17 mouse cellular contexts compared by ENCODE assay signal in the genomic region with DNA sequence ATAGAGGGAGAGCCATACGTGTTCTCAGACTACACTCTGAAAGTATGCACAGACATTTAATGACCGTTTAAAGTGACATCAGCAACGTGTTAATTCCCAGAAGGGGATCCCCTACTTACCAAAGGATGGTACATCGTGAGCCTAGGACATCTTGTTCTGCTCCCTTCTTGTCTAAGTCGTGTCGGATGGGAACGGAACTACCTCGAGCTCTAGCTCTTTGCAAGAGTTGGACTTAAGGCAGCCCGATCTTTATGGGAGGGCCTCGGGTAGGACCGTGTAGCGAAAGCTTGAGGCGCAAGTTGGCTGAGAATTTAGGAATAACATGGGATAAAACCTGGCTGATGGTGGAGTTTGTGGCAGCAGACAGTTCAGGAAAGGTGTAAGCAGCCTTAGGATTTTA.
A peak's percentile ranks its signal among the peaks of the same experiment; 100 is the strongest.
DNase-seq lines count a peak whose midpoint lies in the region; ATAC-seq lines count a peak whose summit lies in the region.
"Had no signal": no experiment of that assay in that cellular context is flagged by ENCODE, and none has a peak within 500 bp of the region (broad histone marks: within the 10 kb centered on the region; RNA-seq: fewer than 3 reads in every experiment).

No protein-coding gene starts in this region.

- H3K36me3 ChIP-seq in heart, embryonic 13.5 days = no peaks in the 10 kb centered on the region
- H3K36me3 ChIP-seq in heart, embryonic 11.5 days (ENCODE audit: control insufficient read depth, insufficient read depth, low read length) = no peaks in the 10 kb centered on the region
- H3K36me3 ChIP-seq in midbrain, embryonic 11.5 days (ENCODE audit: control insufficient read depth, insufficient read depth, low read length) = no peaks in the 10 kb centered on the region
- no peaks in the 10 kb centered on the region for H3K36me3 ChIP-seq in midbrain, embryonic 13.5 days
- H3K36me3 ChIP-seq: embryonic facial prominence, embryonic 10.5 days; hindbrain, embryonic 15.5 days had no signal

- ATAC-seq in heart, embryonic 13.5 days (ENCODE audit: extremely low read depth, insufficient number of reproducible peaks, low FRiP score, low TSS enrichment) = no peak
- ATAC-seq in heart, embryonic 11.5 days (replicated peaks; ENCODE audit: insufficient number of reproducible peaks, low FRiP score, low TSS enrichment) = no peak
- ATAC-seq in midbrain, embryonic 11.5 days (ENCODE audit: low FRiP score) = no peak
- no peak for ATAC-seq in midbrain, embryonic 13.5 days
- ATAC-seq: activated CD4-positive, CD25-positive, alpha-beta regulatory T cell, adult 4 months; forebrain, embryonic 13.5 days; forebrain, postnatal 0 days; Patski had no signal

- no peaks in the 10 kb centered on the region for H3K9me3 ChIP-seq in heart, embryonic 13.5 days
- H3K9me3 ChIP-seq in heart, embryonic 11.5 days (replicated peaks; ENCODE audit: control insufficient read depth, low read length) = no peaks in the 10 kb centered on the region
- H3K9me3 ChIP-seq in midbrain, embryonic 11.5 days (ENCODE audit: control insufficient read depth, low read length) = no peaks in the 10 kb centered on the region
- H3K9me3 ChIP-seq in midbrain, embryonic 13.5 days = no peaks in the 10 kb centered on the region
- H3K9me3 ChIP-seq: embryonic facial prominence, embryonic 10.5 days; forebrain, embryonic 13.5 days; hindbrain, embryonic 15.5 days had no signal

- no peak overlapping the region for H3K9ac ChIP-seq in heart, embryonic 13.5 days
- H3K9ac ChIP-seq in heart, embryonic 11.5 days (ENCODE audit: low read depth, low read length) = no peak overlapping the region
- no peak overlapping the region for H3K9ac ChIP-seq in midbrain, embryonic 11.5 days (ENCODE audit: low read length)
- H3K9ac ChIP-seq in midbrain, embryonic 13.5 days (replicated peaks) = no peak overlapping the region
- H3K9ac ChIP-seq: forebrain, embryonic 13.5 days; forebrain, postnatal 0 days; hindbrain, embryonic 15.5 days had no signal

- peak; percentile 31 for DNase-seq in gastrocnemius, postnatal 25 days
- no peak for DNase-seq in gastrocnemius, postnatal 4 days (ENCODE audit: low spot score in 2 of 2)
- peak; percentile 26 for DNase-seq in midbrain, embryonic 11.5 days (ENCODE audit: low spot score, missing footprints)
- no peak for DNase-seq in adrenal gland, postnatal 25 days
- DNase-seq: cerebellum, adult 2 months; cerebellum, postnatal 10 days; forebrain, postnatal 0 days; heart, postnatal 10 days had no signal

- H3K4me1 ChIP-seq in heart, embryonic 13.5 days = peaks cover 89% of the 10 kb centered on the region
- peaks cover 56% of the 10 kb centered on the region for H3K4me1 ChIP-seq in heart, embryonic 11.5 days (ENCODE audit: control insufficient read depth, insufficient read depth, low read length)
- H3K4me1 ChIP-seq in midbrain, embryonic 11.5 days (ENCODE audit: control insufficient read depth, insufficient read depth, low read length) = no peaks in the 10 kb centered on the region
- H3K4me1 ChIP-seq in midbrain, embryonic 13.5 days (replicated peaks) = peaks cover 22% of the 10 kb centered on the region

- H3K27ac ChIP-seq in heart, embryonic 13.5 days (replicated peaks) = 0 out of 2 replicates have a peak overlapping the region, but pooled peaks have one; percentile 17
- no peak overlapping the region for H3K27ac ChIP-seq in heart, embryonic 11.5 days (ENCODE audit: low read depth, low read length)
- no peak overlapping the region for H3K27ac ChIP-seq in midbrain, embryonic 11.5 days (ENCODE audit: low read depth, low read length)
- H3K27ac ChIP-seq in midbrain, embryonic 13.5 days = no peak overlapping the region
- H3K27ac ChIP-seq: embryonic facial prominence, embryonic 10.5 days; forebrain, embryonic 13.5 days; hindbrain, embryonic 15.5 days had no signal

- H3K4me3 ChIP-seq in heart, embryonic 13.5 days = no peak overlapping the region
- no peak overlapping the region for H3K4me3 ChIP-seq in heart, embryonic 11.5 days (ENCODE audit: low read depth, low read length)
- H3K4me3 ChIP-seq in midbrain, embryonic 11.5 days (ENCODE audit: low read depth, low read length) = no peak overlapping the region
- no peak overlapping the region for H3K4me3 ChIP-seq in midbrain, embryonic 13.5 days (replicated peaks)
- H3K4me3 ChIP-seq: embryonic facial prominence, embryonic 10.5 days; forebrain, embryonic 13.5 days; hindbrain, embryonic 15.5 days had no signal

- 85% methylated on average over 13 of the region's 13 CpGs for WGBS in heart, embryonic 13.5 days
- WGBS in heart, embryonic 11.5 days (ENCODE audit: insufficient replicate concordance) = 87% methylated on average over 13 of the region's 13 CpGs
- 92% methylated on average over 13 of the region's 13 CpGs for WGBS in midbrain, embryonic 11.5 days
- WGBS in midbrain, embryonic 13.5 days = 94% methylated on average over 13 of the region's 13 CpGs

- H3K4me2 ChIP-seq in heart, embryonic 13.5 days = no peak overlapping the region
- no peak overlapping the region for H3K4me2 ChIP-seq in heart, embryonic 11.5 days
- H3K4me2 ChIP-seq in midbrain, embryonic 11.5 days = no peak overlapping the region
- H3K4me2 ChIP-seq in midbrain, embryonic 13.5 days (replicated peaks) = no peak overlapping the region
- H3K4me2 ChIP-seq: forebrain, embryonic 13.5 days; hindbrain, embryonic 15.5 days had no signal

- H3K27me3 ChIP-seq in heart, embryonic 13.5 days (replicated peaks) = no peaks in the 10 kb centered on the region
- no peaks in the 10 kb centered on the region for H3K27me3 ChIP-seq in heart, embryonic 11.5 days (ENCODE audit: control insufficient read depth, insufficient read depth, low read length)
- H3K27me3 ChIP-seq in midbrain, embryonic 11.5 days (ENCODE audit: control insufficient read depth, insufficient read depth, low read length) = no peaks in the 10 kb centered on the region
- no peaks in the 10 kb centered on the region for H3K27me3 ChIP-seq in midbrain, embryonic 13.5 days
- H3K27me3 ChIP-seq: CH12.LX; forebrain, embryonic 13.5 days; hindbrain, embryonic 15.5 days; Patski had no signal

Comparison
In these comparisons a context has a peak if more than half of its experiments do, and no peak if none do; other contexts are left out.
1. DNase-seq: peak in gastrocnemius, postnatal 25 days (single experiment) and midbrain, embryonic 11.5 days (single experiment); none in gastrocnemius, postnatal 4 days (0 of 2) and adrenal gland, postnatal 25 days (single experiment).